ENCODE assay signal across 8 mouse cellular contexts in genomic region chrX:169036403-169037296, GRCm38 (mm10).
DNase-seq lines count a peak whose midpoint lies in the region; ATAC-seq and TF ChIP-seq lines count a peak whose summit lies in the region.

No protein-coding gene starts in this region.

- TF ChIP-seq CTCF in lung, postnatal 0 days (IDR thresholded peaks at IDR 0.05), result peak; percentile 66

- H3K9ac ChIP-seq in hindbrain, embryonic 12.5 days, result peak overlapping the region; percentile 49
- no peak overlapping the region; the same call in 1 of the 2 replicates for H3K9ac ChIP-seq in lung, postnatal 0 days (replicated peaks; ENCODE audit: low read depth)

- H3K4me1 ChIP-seq in hindbrain, embryonic 12.5 days, result no peaks in the 10 kb centered on the region
- H3K4me1 ChIP-seq in lung, postnatal 0 days (ENCODE audit: insufficient read depth, low read depth, low read length), result no peaks in the 10 kb centered on the region

- 22% methylated on average over 28 of the region's 32 CpGs for WGBS in hindbrain, embryonic 12.5 days
- WGBS in lung, postnatal 0 days, result 19% methylated on average over 31 of the region's 32 CpGs

- peak overlapping the region; percentile 34 for H3K4me3 ChIP-seq in hindbrain, embryonic 12.5 days
- H3K4me3 ChIP-seq in lung, postnatal 0 days (ENCODE audit: low read depth, low read length), result peak overlapping the region; percentile 41

- peak; percentile 88 for ATAC-seq in hindbrain, embryonic 12.5 days (ENCODE audit: low FRiP score)
- peak; percentile 98 for ATAC-seq in lung, postnatal 0 days

- DNase-seq in Muller cell, postnatal 12 days (ENCODE audit: inconsistent ontology term), result peak; percentile 82
- DNase-seq in cerebellum, postnatal 14 days, result peak; percentile 34 to 48
- peak; percentile 9 to 53 for DNase-seq in frontal cortex, postnatal 14 days (ENCODE audit: low spot score in 2 of 2)
- peak; percentile 21 to 32 for DNase-seq in layer of hippocampus, postnatal 14 days (ENCODE audit: low spot score in 2 of 2)
- DNase-seq in lung, postnatal 0 days (ENCODE audit: low spot score), result peak; percentile 89
- DNase-seq in ovary, adult 18-20 months (ENCODE audit: low spot score), result peak; percentile 68
- peak; percentile 54 for DNase-seq in thymus, postnatal 0 days (ENCODE audit: low spot score)

- TF ChIP-seq EP300 in lung, postnatal 0 days (IDR thresholded peaks at IDR 0.05), result no peak

- H3K4me2 ChIP-seq in hindbrain, embryonic 12.5 days (replicated peaks), result peak overlapping the region; percentile 59
- peak overlapping the region; percentile 55 for H3K4me2 ChIP-seq in lung, postnatal 0 days (replicated peaks; ENCODE audit: low read depth, low read length)

- H3K36me3 ChIP-seq in hindbrain, embryonic 12.5 days, result no peaks in the 10 kb centered on the region
- H3K36me3 ChIP-seq in lung, postnatal 0 days (ENCODE audit: insufficient read depth, low read length), result no peaks in the 10 kb centered on the region

- H3K27ac ChIP-seq in hindbrain, embryonic 12.5 days, result no peak overlapping the region
- peak overlapping the region; percentile 60 for H3K27ac ChIP-seq in lung, postnatal 0 days (ENCODE audit: low read length)

- H3K9me3 ChIP-seq in hindbrain, embryonic 12.5 days (replicated peaks), result no peaks in the 10 kb centered on the region
- H3K9me3 ChIP-seq in lung, postnatal 0 days (ENCODE audit: low read length), result no peaks in the 10 kb centered on the region

- H3K27me3 ChIP-seq in hindbrain, embryonic 12.5 days, result peaks cover 27% of the 10 kb centered on the region
- H3K27me3 ChIP-seq in lung, postnatal 0 days (replicated peaks; ENCODE audit: insufficient read depth, low read length), result no peaks in the 10 kb centered on the region

Comparison
In these comparisons a context has a peak if more than half of its experiments do, and no peak if none do; other contexts are left out.
1. DNase-seq: peak in every context shown above with its lines; median percentile 89 in lung, postnatal 0 days; 82 in Muller cell, postnatal 12 days; 68 in ovary, adult 18-20 months; 54 in thymus, postnatal 0 days; 41 in cerebellum, postnatal 14 days; 31 in frontal cortex, postnatal 14 days; 26 in layer of hippocampus, postnatal 14 days.